Mouse (Mus musculus): ENCODE results near the gene Acat2.

- TF ChIP-seq CTCF (IDR thresholded peaks at IDR 0.05; ENCODE audit: extremely low read depth, insufficient read depth, low read length): no peak
- no peak for TF ChIP-seq POLR2A (IDR thresholded peaks at IDR 0.05; ENCODE audit: extremely low read depth, insufficient read depth, low read length)
These were observed 54.7 kb downstream of the Acat2 start for GRCm38 (mm10) chr17:12905810-12906209.

All from cortical plate, adult 2 months (tissue).